Comparison of ENCODE assay signal across 8 mouse cellular contexts in genomic region chr11:20829993-20830685, GRCm38 (mm10). TPM values are rescaled to one million over a fixed set of nuclear protein-coding genes. Genes with fewer than 3 reads are reported as not detected.
DNase-seq lines count a peak whose midpoint lies in the region; ATAC-seq and TF ChIP-seq lines count a peak whose summit lies in the region.

No protein-coding gene starts in this region.

- peak overlapping the region; percentile 81 for H3K9ac ChIP-seq in ES-E14 (ENCODE audit: insufficient read depth, low read depth, low read length, poor library complexity, severe bottlenecking)
- peak overlapping the region; percentile 98 for H3K9ac ChIP-seq in intestine, embryonic 16.5 days (ENCODE audit: low read depth, low read length)
- H3K9ac ChIP-seq in lung, postnatal 0 days (replicated peaks; ENCODE audit: low read depth) = peak overlapping the region; percentile 93
- H3K9ac ChIP-seq in stomach, embryonic 14.5 days (replicated peaks; ENCODE audit: low read depth, low read length) = peak overlapping the region; percentile 87

- no peaks in the 10 kb centered on the region for H3K9me3 ChIP-seq in ES-E14 (ENCODE audit: control insufficient read depth, insufficient read depth, low read depth, low read length)
- H3K9me3 ChIP-seq in intestine, embryonic 16.5 days (ENCODE audit: control insufficient read depth, low read length) = no peaks in the 10 kb centered on the region
- H3K9me3 ChIP-seq in lung, postnatal 0 days (ENCODE audit: low read length) = no peaks in the 10 kb centered on the region
- no peaks in the 10 kb centered on the region for H3K9me3 ChIP-seq in stomach, embryonic 14.5 days (ENCODE audit: control insufficient read depth, low read depth, low read length)

- 10% methylated on average over 23 of the region's 23 CpGs for WGBS in intestine, embryonic 16.5 days
- WGBS in lung, postnatal 0 days = 8% methylated on average over 23 of the region's 23 CpGs
- 12% methylated on average over 23 of the region's 23 CpGs for WGBS in stomach, embryonic 14.5 days

- ATAC-seq in intestine, embryonic 16.5 days = peak; percentile 1; the same call in 1 of the 2 replicates
- ATAC-seq in lung, postnatal 0 days = no peak; the same call in 1 of the 2 replicates
- no peak for ATAC-seq in stomach, embryonic 14.5 days (ENCODE audit: insufficient number of reproducible peaks, insufficient read depth, low FRiP score, low read depth)

- no peak for TF ChIP-seq POLR2A in embryonic fibroblast, embryonic 13.5 days (IDR thresholded peaks at IDR 0.05; ENCODE audit: low read depth, low read length)

- peaks cover 12% of the 10 kb centered on the region for H3K36me3 ChIP-seq in ES-E14 (ENCODE audit: control insufficient read depth, insufficient read depth, low read length, poor library complexity, severe bottlenecking)
- H3K36me3 ChIP-seq in intestine, embryonic 16.5 days (ENCODE audit: control insufficient read depth, insufficient read depth, low read length) = 0 out of 2 replicates have a peak, but pooled peaks cover 4% of the 10 kb centered on the region
- peaks cover 5% of the 10 kb centered on the region; the same call in 1 of the 2 replicates for H3K36me3 ChIP-seq in lung, postnatal 0 days (ENCODE audit: insufficient read depth, low read length)
- peaks cover 6% of the 10 kb centered on the region; the same call in 1 of the 2 replicates for H3K36me3 ChIP-seq in stomach, embryonic 14.5 days (ENCODE audit: control insufficient read depth, insufficient read depth, low read length)

- no peak for TF ChIP-seq CTCF in embryonic fibroblast, embryonic 13.5 days (IDR thresholded peaks at IDR 0.05; ENCODE audit: borderline replicate concordance, insufficient read depth, low read length)
- TF ChIP-seq CTCF in lung, postnatal 0 days (IDR thresholded peaks at IDR 0.05) = no peak

- peak overlapping the region; percentile 79 for H3K4me2 ChIP-seq in intestine, embryonic 16.5 days (ENCODE audit: low read depth, low read length)
- peak overlapping the region; percentile 85 for H3K4me2 ChIP-seq in lung, postnatal 0 days (replicated peaks; ENCODE audit: low read depth, low read length)
- peak overlapping the region; percentile 55 for H3K4me2 ChIP-seq in stomach, embryonic 14.5 days (replicated peaks; ENCODE audit: low read depth, low read length)

- peaks cover 2 to 6% of the 10 kb centered on the region in 2 experiments; a peak in 2 of 4 replicates for H3K4me1 ChIP-seq in ES-E14 (ENCODE audit: control insufficient read depth in 2 of 2, insufficient read depth in 2 of 2, low read length in 2 of 2, poor library complexity in 1 of 2)
- 0 out of 2 replicates have a peak, but pooled peaks cover 6% of the 10 kb centered on the region for H3K4me1 ChIP-seq in embryonic fibroblast, embryonic 13.5 days (ENCODE audit: control insufficient read depth, insufficient read depth, low read length)
- peaks cover 20% of the 10 kb centered on the region for H3K4me1 ChIP-seq in intestine, embryonic 16.5 days (ENCODE audit: control insufficient read depth, insufficient read depth, low read length)
- no peaks in the 10 kb centered on the region; the same call in 1 of the 2 replicates for H3K4me1 ChIP-seq in lung, postnatal 0 days (ENCODE audit: insufficient read depth, low read depth, low read length)
- peaks cover 11% of the 10 kb centered on the region for H3K4me1 ChIP-seq in stomach, embryonic 14.5 days (ENCODE audit: control insufficient read depth, insufficient read depth, low read length)

- peak overlapping the region; percentile 83 to 97 for H3K4me3 ChIP-seq in ES-E14 (ENCODE audit: insufficient read depth in 1 of 2, low read depth in 1 of 2, low read length in 2 of 2, poor library complexity in 1 of 2, severe bottlenecking in 1 of 2)
- H3K4me3 ChIP-seq in embryonic fibroblast, embryonic 13.5 days (ENCODE audit: insufficient read depth, low read length) = peak overlapping the region; percentile 98
- peak overlapping the region; percentile 92 for H3K4me3 ChIP-seq in intestine, embryonic 16.5 days (ENCODE audit: low read length)
- H3K4me3 ChIP-seq in lung, postnatal 0 days (ENCODE audit: low read depth, low read length) = peak overlapping the region; percentile 94
- H3K4me3 ChIP-seq in stomach, embryonic 14.5 days (ENCODE audit: low read depth, low read length) = peak overlapping the region; percentile 91

- in situ Hi-C loops in ES-E14 (cut with MboI; ENCODE audit: low sequenced_read_pairs in 2 of 2, unreplicated experiment in 2 of 2) = no loop called here

- DNase-seq in gastrocnemius, adult 18-20 months (ENCODE audit: low spot score) = peak; percentile 20
- DNase-seq in gastrocnemius, postnatal 14 days = no peak
- peak; percentile 19 for DNase-seq in ES-E14 (ENCODE audit: low read depth, low spot score)
- DNase-seq in lung, postnatal 0 days (ENCODE audit: low spot score) = peak; percentile 48
- no peak for DNase-seq in natural killer cell, adult 2 months (ENCODE audit: low spot score in 2 of 2)

- TF ChIP-seq EP300 in lung, postnatal 0 days (IDR thresholded peaks at IDR 0.05) = no peak

- intact Hi-C loops in gastrocnemius, postnatal 14 days (cut with DNase I; ENCODE audit: low total_unique reads) = no loop called here

- H3K27ac ChIP-seq in ES-E14 (ENCODE audit: insufficient read depth, low read depth, low read length, poor library complexity, severe bottlenecking) = no peak overlapping the region
- H3K27ac ChIP-seq in embryonic fibroblast, embryonic 13.5 days (ENCODE audit: insufficient read depth, low read length) = peak overlapping the region; percentile 57
- peak overlapping the region; percentile 95 for H3K27ac ChIP-seq in intestine, embryonic 16.5 days (ENCODE audit: low read length)
- peak overlapping the region; percentile 96 for H3K27ac ChIP-seq in lung, postnatal 0 days (ENCODE audit: low read length)
- H3K27ac ChIP-seq in stomach, embryonic 14.5 days (ENCODE audit: low read length) = peak overlapping the region; percentile 87

- 0 out of 2 replicates have a peak, but pooled peaks cover 3% of the 10 kb centered on the region for H3K27me3 ChIP-seq in intestine, embryonic 16.5 days (replicated peaks; ENCODE audit: control insufficient read depth, insufficient read depth, low read length)
- no peaks in the 10 kb centered on the region for H3K27me3 ChIP-seq in lung, postnatal 0 days (replicated peaks; ENCODE audit: insufficient read depth, low read length)
- H3K27me3 ChIP-seq in stomach, embryonic 14.5 days (ENCODE audit: control insufficient read depth, insufficient read depth, low read length) = 0 out of 2 replicates have a peak, but pooled peaks cover 3% of the 10 kb centered on the region

TF ChIP-seq in ES-E14, 5 proteins besides CTCF, POLR2A, EP300 and RAD21:
- TF ChIP-seq ZC3H11A (IDR thresholded peaks at IDR 0.05; ENCODE audit: borderline replicate concordance, low read depth, low read length) (no peak), HCFC1 (IDR thresholded peaks at IDR 0.05; ENCODE audit: borderline replicate concordance, insufficient read depth, low read length) (no peak), MAFK (IDR thresholded peaks at IDR 0.05; ENCODE audit: insufficient read depth, low read depth, low read length) (no peak), CHD2 (IDR thresholded peaks at IDR 0.05; ENCODE audit: low read depth, low read length) (no peak), ZNF384 (IDR thresholded peaks at IDR 0.05; ENCODE audit: low read depth, low read length) (no peak)

RNA-seq across cellular contexts. Expression of gene Lgalsl, which starts 0.7 kb away (rescaled TPM):
- 10 to 100 TPM; 69.7 to 76.0 TPM for total RNA-seq in gastrocnemius, adult 18-20 months (2021)
- 10 to 100 TPM; 59.2 to 59.6 TPM for total RNA-seq in gastrocnemius, postnatal 14 days (2021)
- 14.9 and 15.7 TPM in 2 replicates for total RNA-seq in ES-E14 (2012; rRNA removed)
- 76.9 and 81.0 TPM in 2 replicates for polyA plus RNA-seq in embryonic fibroblast, embryonic 13.5 days (2011; ENCODE audit: insufficient read length, low read depth, missing spikeins)
- polyA plus RNA-seq in intestine, embryonic 16.5 days (2015; fragmentation: Nextera tagmentation; extraction: Ambion mirVana) = 24.0 and 24.3 TPM in 2 replicates
- 39.6 and 40.1 TPM in 2 replicates for polyA plus RNA-seq in lung, postnatal 0 days (2015; fragmentation: Nextera tagmentation; extraction: Ambion mirVana)
- polyA plus RNA-seq in stomach, embryonic 14.5 days (2014; fragmentation: Nextera tagmentation; extraction: Ambion mirVana) = 30.7 and 37.2 TPM in 2 replicates

Comparison
In these comparisons a context has a peak if more than half of its experiments do, and no peak if none do; other contexts are left out.
1. DNase-seq: peak in gastrocnemius, adult 18-20 months (single experiment), ES-E14 (single experiment) and lung, postnatal 0 days (single experiment); none in gastrocnemius, postnatal 14 days (single experiment) and natural killer cell, adult 2 months (0 of 2).
2. Peak in every context shown above with its lines, with median percentiles within 50 percentile points of each other: H3K4me3 ChIP-seq, H3K9ac ChIP-seq and H3K4me2 ChIP-seq.